Mouse (Mus musculus) thymus, adult 2 months (tissue): ENCODE results near the gene Gm49369.

Source experiments
- CTCF ChIP-seq: fragments of 200-500 bp; IDR thresholded peaks from 2 replicates; pipeline ENCODE4 v1.5.1; 2012; ENCODE audit warnings: mild to moderate bottlenecking, control low read depth, low read length, moderate library complexity, borderline replicate concordance; ENCODE audit not compliant: control insufficient read depth, poor library complexity, insufficient read depth; ENCODE audit errors: extremely low read depth
- POLR2A ChIP-seq: fragments of 200-500 bp; IDR thresholded peaks from 2 replicates; pipeline ENCODE4 v1.6.1; 2012; ENCODE audit warnings: mild to moderate bottlenecking, low read length, control low read depth, moderate library complexity; ENCODE audit not compliant: control insufficient read depth, poor library complexity, insufficient read depth; ENCODE audit errors: extremely low read depth

- no peak for TF ChIP-seq CTCF
- no peak for TF ChIP-seq POLR2A
Observed at GRCm38 (mm10) chr7:142409603-142410002, 27.1 kb upstream of the Gm49369 start.
